Mouse (Mus musculus) 3134 (cell line): ENCODE data around the gene Rnf212b.
"Not testable (repeated sequence)": the region's sequence is repeated elsewhere in the genome, so short reads cannot be mapped to it uniquely, and the experiment has no call there.

Experiments used
- DNase-seq: peaks from one replicate; pipeline ENCODE4 v3.0.0-alpha.2; 2011; ENCODE audit warnings: low spot score; ENCODE audit not compliant: insufficient read length; ENCODE audit errors: extremely low read depth

Gene Rnf212b

GRCm38 (mm10) chr14:54813991-54814390 is at the start of gene Rnf212b:
Rnf212b (plus strand) TSS chr14:54814141.
- DNase-seq, result no peak

DNA sequence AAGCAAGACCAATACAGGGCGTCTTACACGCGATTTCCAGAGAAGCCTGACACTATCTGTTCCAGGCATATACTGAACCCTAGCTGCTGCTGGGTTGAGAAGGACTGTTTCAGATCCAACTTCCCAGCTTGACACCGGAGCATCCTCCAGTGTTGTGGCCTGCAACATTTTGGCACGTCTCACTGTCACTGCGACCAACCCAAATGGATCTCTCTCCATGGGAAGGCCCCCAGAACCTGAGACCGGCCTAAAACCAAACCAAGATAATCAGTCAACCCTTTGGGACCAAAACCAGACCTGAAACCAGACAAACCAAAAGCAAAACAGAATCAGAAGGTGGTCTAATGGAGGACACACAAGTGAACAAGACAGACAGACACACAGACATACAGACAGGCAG is 47.0 kb upstream of the Rnf212b start:
- DNase-seq, result not testable (repeated sequence)

DNA sequence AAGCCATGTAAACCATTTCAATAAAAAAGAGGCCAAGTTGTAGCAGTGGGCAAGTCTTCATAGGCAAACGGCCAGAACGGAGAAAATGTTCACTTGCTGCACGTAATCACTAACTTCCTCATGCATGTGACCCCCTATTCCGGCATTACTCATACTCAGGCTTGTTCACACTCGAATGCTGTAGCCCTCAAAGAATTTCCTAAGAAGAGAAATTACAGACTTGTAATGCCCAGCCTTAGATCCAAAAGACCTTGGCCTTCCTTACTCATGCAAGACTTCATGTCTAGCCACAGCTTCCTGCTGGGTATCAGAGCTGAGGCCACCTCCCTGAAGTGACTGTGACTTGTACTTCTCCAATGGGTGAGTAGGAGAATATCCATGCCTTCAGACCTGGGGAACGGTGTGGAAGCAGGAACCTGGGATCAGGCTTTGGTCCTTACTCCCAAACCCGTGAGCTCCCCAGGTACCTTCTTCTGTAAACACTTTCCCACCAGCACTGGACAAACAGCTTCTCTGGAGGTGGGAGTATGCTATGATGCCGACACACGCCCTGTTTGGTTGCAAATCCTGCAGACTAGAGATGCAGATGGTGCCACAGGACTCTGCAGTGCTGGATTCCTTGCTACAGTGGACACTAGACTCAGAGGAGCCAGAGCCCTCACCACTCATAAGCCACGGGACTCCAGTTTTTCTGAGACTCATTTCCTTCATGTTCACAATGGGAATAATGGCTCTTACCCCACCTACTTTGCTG is 45.5 kb upstream of the Rnf212b start:
- no peak for DNase-seq

DNA sequence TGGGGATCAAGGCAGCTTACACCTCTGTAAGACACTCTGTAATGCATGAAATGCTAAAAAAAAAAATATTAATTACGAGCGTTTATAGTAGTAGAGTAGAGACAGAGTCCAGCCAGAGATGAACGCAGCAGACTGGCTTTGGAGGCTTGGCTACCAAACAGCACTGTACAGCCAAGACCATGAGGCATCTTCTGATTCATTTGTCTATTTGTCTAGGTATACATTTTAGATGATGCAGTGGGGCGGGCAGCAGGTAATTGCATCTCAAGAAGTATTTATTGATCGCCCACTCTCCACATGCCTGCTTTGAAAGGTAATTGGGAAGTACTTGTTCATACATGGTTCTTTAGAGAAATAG is 44.9 kb upstream of the Rnf212b start:
- DNase-seq, result no peak

DNA sequence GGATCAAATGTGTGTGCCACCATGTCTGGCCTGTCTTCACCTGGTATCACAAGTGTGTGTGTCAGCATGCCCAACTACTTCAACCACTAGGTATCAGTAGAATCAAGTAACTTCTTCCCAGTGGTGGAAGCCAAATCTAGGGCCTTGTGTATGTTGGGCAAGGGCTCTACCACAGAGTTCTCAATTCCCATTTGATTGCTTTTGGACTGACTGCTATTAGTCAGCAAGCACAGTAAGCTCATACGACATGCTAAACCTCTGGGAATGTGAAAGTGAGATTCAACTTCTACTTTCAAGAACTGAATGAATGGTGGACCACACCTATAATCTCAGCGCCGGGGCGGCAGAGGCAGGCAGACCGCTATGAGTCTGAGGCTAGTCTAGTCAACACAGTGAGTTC is 43.6 kb upstream of the Rnf212b start:
- no peak for DNase-seq

DNA sequence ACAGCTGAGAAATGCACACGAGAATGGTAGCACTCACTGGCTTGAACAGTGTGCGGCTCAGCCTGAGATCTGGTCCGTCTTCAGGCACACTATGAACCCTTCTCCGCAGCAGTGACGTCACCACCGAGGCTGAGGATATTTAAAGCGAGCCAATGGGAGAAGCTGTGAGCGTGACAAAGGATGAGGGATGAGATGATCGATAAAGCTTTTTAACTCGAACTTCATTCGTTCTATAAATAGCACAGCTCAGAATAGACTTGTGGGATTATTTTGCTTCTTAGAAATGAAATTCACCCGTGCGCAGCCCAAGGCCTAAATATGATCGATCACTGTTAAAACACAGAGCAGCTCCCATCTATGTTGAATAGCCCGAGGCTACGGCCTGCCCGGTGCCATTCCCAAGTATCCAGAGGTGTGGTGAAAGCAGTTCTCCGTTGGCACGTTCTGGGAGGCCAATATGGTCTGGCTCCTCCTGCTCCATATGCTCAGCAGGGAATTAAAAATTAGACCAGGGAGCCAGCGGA is 41.5 kb upstream of the Rnf212b start:
- no peak for DNase-seq

- DNase-seq, result no peak
Measured at GRCm38 (mm10) chr14:54775534-54776041, 38.4 kb upstream of the Rnf212b start.

DNA sequence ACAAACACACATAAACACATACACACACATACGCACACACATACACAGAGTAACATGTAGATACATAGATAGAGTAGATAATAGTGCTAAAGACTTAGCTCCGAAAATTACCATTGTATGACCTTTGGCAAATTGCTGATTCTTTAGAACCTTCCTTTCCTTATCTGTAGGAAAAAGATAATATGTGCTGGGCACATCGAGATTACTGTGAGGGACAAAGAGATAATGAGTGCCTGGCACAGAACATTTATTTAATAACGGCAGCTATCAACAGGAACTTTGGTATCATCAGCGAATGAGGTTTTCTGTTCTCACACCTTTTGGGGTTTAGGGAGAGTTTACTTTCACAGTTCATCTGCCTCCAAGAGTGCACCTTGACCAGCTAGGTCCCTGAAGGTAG is 37.2 kb upstream of the Rnf212b start:
- DNase-seq, result no peak

DNA sequence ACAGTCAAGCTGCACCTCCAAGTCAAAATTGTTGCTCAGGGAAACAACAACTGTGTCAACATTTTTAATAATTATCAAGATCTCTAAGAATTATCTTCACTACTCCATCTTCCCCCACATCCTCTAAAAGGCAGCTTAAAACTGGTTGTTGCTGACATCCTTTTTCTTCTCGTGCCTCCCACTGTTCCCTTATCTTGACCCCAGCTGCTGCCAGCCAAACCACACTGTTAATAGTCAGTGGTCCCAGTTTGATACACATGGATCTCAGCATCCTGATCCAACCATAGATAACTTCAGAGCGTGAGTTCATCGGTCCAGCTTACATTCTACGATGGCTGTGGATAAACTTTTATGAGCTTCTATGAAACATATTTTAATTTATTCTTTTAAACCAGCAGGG is 36.0 kb upstream of the Rnf212b start:
- DNase-seq, result no peak

DNA sequence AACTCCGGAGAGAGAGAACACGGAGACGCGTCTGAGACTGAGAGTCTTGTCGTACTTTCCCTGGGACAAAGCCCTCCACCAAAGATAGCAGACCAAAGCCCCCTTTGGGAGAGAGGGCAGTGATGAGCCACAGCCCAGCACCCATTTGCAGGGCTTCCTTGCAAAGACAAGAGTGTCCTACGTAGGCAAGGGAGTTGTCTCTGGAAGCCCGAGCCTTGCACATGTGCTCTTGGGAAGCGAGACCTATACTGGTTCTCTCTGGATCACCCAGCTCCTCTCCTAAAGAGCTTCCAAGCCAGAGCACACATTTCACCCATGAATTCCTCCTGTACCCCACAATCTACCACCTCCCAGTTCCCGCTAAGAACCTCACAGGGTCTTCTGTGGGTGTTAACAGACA is 33.9 kb upstream of the Rnf212b start:
- no peak for DNase-seq

- DNase-seq, result no peak
Measured at GRCm38 (mm10) chr14:54780836-54781609, 32.9 kb upstream of the Rnf212b start.

- no peak for DNase-seq
Measured at GRCm38 (mm10) chr14:54781610-54782365, 32.2 kb upstream of the Rnf212b start, which contains the start of gene Slc7a8. Slc7a8 (minus strand) TSS chr14:54781946.

- DNase-seq, result no peak
Measured at GRCm38 (mm10) chr14:54782971-54783370, 31.0 kb upstream of the Rnf212b start.

- DNase-seq, result no peak
Measured at GRCm38 (mm10) chr14:54785898-54786297, 28.0 kb upstream of the Rnf212b start.

DNA sequence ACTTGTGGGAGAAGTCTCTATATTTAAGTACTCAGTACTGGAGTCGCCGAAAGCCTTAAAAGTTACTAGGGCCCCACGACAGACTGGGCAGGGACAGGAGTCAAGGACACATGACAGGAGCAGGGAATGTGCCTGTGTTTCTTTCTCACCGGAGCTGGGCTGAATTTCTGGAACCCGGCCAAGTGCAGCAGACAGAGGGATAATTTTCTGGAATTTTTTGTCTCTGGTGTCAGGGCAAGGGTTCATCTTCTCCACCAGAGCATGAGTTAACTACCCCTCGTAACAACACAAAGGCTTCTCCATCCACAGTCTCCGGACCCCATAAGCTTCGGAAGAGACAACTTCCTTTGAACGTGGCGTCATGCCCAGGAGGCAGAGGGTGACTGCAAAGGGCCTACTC is 27.5 kb upstream of the Rnf212b start:
- DNase-seq, result no peak

GRCm38 (mm10) chr14:54787226-54787625 is 26.7 kb upstream of the Rnf212b start:
- no peak for DNase-seq

GRCm38 (mm10) chr14:54788231-54788630 is 25.7 kb upstream of the Rnf212b start:
- no peak for DNase-seq

- no peak for DNase-seq
Measured at GRCm38 (mm10) chr14:54792166-54792565, 21.8 kb upstream of the Rnf212b start.

GRCm38 (mm10) chr14:54793351-54793750 is 20.6 kb upstream of the Rnf212b start:
- DNase-seq, result no peak

- DNase-seq, result no peak
Measured at GRCm38 (mm10) chr14:54793894-54794830, 19.8 kb upstream of the Rnf212b start.
